Mouse (Mus musculus) adrenal gland, adult 10 weeks (tissue): ENCODE data around the gene Tas2r110. TPM values are rescaled to one million over a fixed set of nuclear protein-coding genes. Genes with fewer than 3 reads are reported as not detected.

Source experiments
- polyA plus RNA-seq: library from polyadenylated mRNA; stranded (reverse); fragments of 350-450 nt; fragmentation: Illumina TruSeq; extraction: RNeasy Lipid Tissue Mini Kit (QIAGEN cat#74804); gene quantifications from one replicate; pipeline ENCODE4 v1.2.3, GENCODE M21; 2014; ENCODE audit warnings: low read depth, low replicate concordance

The Tas2r110 gene
- not detected for polyA plus RNA-seq

DNA sequence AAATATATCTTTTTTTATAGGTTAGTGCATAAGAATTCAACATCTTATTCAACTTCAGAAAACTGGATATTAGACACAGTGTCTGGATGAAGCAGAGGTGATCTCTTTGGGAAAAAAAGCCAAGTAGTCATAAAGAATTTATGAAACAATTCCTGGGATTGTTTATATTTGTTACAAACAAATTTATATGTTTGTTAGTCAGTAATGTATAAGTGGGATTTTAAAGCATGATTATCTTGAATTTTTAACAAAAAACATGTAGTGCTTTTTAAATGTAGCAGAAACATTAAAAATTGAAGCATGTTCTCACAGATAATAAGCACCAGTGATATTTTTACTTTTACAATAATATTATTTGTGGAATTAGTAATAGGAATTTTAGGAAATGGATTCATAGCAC lies at the start of gene Tas2r110:
Tas2r110 (plus strand) TSS at position 301 of the 400 bp plus-strand sequence.

DNA sequence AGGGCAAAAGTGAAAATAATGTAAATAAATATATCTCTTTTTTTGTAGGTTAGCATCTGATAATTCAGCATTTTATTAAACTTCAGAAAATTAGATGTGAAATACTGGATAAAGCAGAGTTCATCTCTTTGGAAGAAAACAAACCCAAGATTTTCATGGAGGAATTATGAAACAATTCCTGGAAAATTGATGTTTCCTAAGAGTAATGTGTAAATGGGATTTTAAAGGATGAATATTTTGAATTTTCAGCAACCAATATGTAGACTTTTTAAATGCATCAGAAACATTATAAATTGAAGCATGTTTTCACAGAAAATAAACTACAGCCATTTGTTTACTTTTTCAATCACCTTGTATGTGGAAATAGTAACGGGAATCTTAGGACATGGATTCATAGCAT lies 21.0 kb upstream of the Tas2r110 start, which contains the start of gene Tas2r123:
Tas2r123 (plus strand) TSS at position 301 of the 400 bp plus-strand sequence.

DNA sequence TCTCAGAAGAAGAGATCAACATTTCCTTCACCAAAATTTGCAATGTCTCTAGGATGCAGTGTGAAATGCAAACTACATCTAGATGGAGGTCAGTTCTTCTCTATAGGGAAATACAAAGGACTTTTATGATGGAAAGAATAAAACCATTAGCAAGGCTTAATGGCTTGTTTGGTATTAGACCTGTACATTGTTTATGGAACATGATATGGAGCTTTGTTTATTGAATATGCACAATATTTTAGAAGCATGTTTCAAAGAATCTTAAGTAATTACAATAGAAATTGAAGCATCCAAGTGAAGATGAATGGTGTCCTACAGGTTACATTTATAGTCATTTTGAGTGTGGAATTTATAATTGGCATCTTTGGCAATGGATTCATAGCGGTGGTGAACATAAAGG lies 12.7 kb upstream of the Tas2r110 start, which contains the start of gene Tas2r116:
Tas2r116 (plus strand) TSS at position 301 of the 400 bp plus-strand sequence.

DNA sequence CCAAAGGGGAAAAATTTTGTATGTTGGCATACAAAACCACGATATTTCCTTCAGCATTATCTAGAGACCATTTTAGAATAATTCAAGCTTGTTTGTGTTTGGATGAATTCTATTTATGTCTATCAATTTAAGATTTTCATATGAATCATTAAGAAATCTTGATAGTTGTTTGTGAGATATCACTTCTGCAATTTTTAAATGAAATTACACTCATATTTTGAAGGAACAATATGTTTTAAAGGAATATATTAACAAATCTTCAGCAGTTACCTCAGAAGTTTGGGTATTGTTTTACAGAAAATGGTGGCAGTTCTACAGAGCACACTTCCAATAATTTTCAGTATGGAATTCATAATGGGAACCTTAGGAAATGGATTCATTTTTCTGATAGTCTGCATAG lies 24.9 kb downstream of the Tas2r110 start, which contains the start of gene Tas2r113:
Tas2r113 (plus strand) TSS at position 301 of the 400 bp plus-strand sequence.

DNA sequence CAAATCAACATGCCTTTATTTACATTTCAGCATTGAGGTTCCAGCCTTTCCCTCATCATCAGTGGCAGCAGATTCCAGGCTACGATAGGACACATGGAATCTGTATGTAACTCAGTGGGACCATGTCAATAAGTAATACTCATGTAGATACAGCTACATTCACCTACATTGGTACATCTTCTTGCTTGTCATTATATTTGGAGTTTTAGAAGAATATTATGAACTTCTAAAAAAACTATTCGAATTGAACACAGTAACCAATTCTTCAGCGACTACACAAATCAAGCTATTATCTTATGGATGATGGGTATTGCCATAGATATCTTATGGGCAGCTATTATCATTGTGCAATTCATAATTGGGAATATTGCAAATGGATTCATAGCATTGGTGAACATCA lies 41.5 kb downstream of the Tas2r110 start, which contains the start of gene Tas2r125:
Tas2r125 (plus strand) TSS at position 301 of the 400 bp plus-strand sequence.

Other genes with a start within 250 kb of the Tas2r110 start
- not detected for gene A630073D07Rik, start 216.5 kb upstream of the Tas2r110 start, polyA plus RNA-seq
- not detected for gene Tas2r120, start 211.1 kb upstream of the Tas2r110 start, polyA plus RNA-seq
- gene Tas2r121, start 167.0 kb upstream of the Tas2r110 start, polyA plus RNA-seq, result not detected
- gene Tas2r122, start 156.1 kb upstream of the Tas2r110 start, polyA plus RNA-seq, result not detected
- not detected for gene Tas2r115, start 130.0 kb upstream of the Tas2r110 start, polyA plus RNA-seq
- not detected for gene Tas2r124, start 113.3 kb upstream of the Tas2r110 start, polyA plus RNA-seq
- gene Tas2r102, start 105.9 kb upstream of the Tas2r110 start, polyA plus RNA-seq, result not detected
- gene Tas2r136, start 89.8 kb upstream of the Tas2r110 start, polyA plus RNA-seq, result not detected
- gene Tas2r117, start 65.2 kb upstream of the Tas2r110 start, polyA plus RNA-seq, result not detected
- not detected for gene Tas2r123, start 20.9 kb upstream of the Tas2r110 start, polyA plus RNA-seq
- gene Tas2r116, start 12.6 kb upstream of the Tas2r110 start, polyA plus RNA-seq, result not detected
- not detected for gene Tas2r113, start 25.0 kb downstream of the Tas2r110 start, polyA plus RNA-seq
- not detected for gene Tas2r125, start 41.6 kb downstream of the Tas2r110 start, polyA plus RNA-seq
- not detected for gene Tas2r129, start 83.1 kb downstream of the Tas2r110 start, polyA plus RNA-seq
- not detected for gene Tas2r131, start 89.9 kb downstream of the Tas2r110 start, polyA plus RNA-seq
- not detected for gene Tas2r109, start 113.0 kb downstream of the Tas2r110 start, polyA plus RNA-seq
- gene Tas2r103, start 169.1 kb downstream of the Tas2r110 start, polyA plus RNA-seq, result not detected
- not detected for gene Tas2r140, start 187.8 kb downstream of the Tas2r110 start, polyA plus RNA-seq
- 546 TPM for gene Smim10l1, start 236.9 kb downstream of the Tas2r110 start, polyA plus RNA-seq